Mouse (Mus musculus) left cerebral cortex, adult 18-20 months (tissue): ENCODE data around the gene March8. TPM values are rescaled to one million over a fixed set of nuclear protein-coding genes. Genes with fewer than 3 reads are reported as not detected.

Source experiments
- DNase-seq, 2 experiments: peaks; one replicate each; pipeline ENCODE4 v3.0.0; 2021 to 2022; ENCODE audit warnings: low spot score in 2 of 2, mixed read lengths in 1 of 2
- total RNA-seq, 2 experiments: library from RNA; stranded (reverse); gene quantifications; 2 replicates each; pipeline ENCODE4 v1.2.3; 2021

Gene March8
- total RNA-seq, 2 experiments from 2014 or later = 45.1 to 46.2 TPM

DNA sequence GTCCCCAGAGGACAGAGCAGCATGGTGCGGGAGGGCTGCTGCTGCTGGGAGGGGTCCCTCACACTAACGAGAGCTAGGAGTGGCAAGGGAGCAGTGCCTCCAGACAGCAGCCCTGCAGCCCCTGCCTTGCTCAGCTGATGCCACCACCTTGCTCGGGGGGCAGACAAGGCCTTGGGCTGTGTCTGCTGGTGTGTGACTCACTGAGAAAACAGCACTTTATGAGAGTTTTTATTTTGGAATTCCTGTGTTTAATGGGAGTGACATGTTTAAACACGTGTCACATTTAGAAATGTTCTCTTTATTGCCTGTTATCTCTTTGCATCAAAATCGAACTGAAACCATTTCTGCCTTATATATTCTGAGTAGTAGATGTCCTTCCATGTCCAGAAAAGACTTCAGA is 68.9 kb downstream of the March8 start:
- DNase-seq = no peak

DNA sequence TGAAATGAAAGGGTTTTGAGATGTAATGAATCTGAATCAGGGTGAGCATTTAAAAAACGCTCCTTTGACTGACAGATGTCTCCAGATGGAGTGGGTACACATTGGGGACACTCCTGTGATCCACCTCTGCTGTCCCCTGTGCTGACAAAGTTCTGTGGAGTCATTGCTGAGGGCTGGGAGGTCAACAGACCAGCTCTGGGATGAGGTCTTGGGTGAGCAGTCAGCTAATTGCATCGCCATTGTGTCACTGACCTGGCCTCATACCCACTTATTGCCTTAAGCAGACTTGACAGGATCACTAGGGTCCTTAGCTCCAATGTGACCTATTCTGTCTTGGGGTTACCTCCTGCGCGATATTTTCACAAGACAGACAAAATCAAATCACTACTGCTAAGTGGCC is 69.4 kb downstream of the March8 start:
- DNase-seq = no peak

DNA sequence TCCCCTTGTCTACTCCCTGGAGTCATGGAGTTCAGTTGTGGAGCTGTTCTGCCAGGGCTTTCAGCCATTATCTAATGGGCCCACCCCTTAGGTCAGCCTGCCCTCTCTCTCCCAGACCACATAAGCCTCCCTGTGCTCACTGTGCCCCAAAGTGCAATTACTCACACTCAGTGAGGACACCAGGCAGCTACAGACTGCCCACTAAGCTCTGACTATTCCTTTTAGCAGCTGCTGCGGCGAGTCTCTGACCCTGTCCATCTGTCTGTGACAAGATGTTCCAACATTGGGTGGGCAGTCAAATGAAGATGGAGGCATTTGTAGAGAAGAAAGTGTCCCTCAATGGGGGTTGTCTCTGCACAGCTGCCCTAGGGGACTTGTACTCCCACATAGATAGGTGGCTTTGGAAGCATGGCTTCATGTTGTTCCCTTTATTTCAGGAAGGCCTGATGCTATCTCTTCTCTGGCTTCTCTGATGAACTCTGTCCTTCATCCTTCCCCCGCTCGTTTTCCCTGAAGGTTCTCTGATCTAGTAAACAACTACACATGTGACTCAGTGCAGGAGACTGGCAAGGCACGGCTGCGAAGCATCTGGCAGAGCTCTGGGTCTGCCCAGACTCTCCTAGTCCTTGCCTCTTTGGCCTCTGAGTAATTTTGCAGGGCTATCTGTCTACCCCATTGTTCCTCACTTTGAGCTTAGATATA is 70.3 kb downstream of the March8 start:
- no peak for DNase-seq

DNA sequence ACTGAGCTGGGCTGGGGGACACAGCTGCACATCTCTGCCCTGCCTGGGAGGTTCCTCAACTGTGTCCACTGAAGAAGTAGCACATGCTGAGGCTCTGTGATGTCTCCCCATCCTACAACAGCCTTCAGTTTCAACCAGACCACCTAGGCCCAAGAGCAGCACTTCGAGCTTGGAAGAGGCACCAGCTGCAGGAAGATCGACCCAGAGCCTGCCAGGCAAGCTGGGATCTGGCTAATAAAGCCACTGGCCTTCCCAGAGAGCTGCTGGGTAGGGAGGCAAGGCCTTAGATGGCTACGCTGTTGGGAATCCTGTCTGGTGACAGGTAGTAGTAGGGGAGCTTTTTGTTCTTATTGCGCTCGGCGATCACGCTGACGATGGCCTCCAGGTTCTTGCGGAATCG is 72.6 kb downstream of the March8 start:
- no peak for DNase-seq

DNA sequence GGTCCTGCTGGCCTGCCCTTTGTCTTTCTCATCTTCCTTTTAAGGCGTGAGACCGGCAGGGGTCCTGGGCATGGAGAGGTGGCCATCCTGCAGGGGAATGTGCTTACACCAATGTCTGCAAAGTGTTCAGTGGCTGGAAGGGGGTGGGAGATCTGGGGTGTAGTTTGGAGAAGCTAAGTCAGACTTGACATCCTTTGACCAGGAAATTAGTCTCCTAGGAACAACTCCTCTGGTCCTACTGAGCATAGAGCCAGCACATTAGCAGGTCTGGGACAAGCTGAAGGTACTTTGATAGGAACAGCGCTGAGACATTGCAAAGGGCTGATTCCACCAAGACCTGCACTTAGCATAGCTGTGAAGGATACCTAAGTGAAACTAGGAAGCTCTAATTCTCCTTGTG is 73.9 kb downstream of the March8 start:
- DNase-seq = no peak

DNA sequence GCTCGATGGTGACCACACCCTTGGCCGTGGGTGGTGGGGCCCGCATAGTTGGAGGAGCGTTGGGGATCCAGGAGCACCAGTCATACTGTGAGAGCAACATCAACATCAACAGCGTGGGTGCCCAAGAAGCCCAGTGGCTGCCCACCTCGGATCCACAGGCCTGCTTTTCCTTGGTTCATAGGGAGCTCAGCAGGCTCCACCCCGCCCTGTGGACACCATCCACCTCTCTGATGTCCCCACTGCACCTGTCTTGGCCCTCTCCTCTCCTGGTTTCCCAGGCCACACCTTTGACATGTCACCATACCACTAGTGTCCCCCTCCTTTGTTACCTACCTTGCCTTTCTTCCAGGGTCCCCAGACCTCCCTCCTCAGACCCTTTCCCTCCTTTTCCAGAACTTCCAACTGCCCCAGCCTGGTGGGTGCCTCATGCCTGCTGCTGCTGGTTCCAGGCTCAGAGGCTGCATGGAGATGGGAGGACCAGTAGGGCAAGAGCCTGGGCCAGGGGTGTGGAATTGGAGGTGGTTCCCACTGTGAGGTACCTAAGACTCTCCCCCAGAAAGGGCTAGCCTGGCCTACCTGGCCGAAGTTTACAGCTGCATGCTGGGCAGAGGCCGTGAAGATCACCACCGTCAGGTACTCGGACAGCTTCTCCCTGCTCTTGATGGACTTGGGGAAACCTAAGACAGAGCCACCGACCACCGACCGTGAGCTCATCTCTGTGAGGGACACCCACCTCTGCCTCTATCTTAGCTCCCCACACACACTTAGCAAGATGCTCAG is 74.9 kb downstream of the March8 start:
- DNase-seq = no peak

DNA sequence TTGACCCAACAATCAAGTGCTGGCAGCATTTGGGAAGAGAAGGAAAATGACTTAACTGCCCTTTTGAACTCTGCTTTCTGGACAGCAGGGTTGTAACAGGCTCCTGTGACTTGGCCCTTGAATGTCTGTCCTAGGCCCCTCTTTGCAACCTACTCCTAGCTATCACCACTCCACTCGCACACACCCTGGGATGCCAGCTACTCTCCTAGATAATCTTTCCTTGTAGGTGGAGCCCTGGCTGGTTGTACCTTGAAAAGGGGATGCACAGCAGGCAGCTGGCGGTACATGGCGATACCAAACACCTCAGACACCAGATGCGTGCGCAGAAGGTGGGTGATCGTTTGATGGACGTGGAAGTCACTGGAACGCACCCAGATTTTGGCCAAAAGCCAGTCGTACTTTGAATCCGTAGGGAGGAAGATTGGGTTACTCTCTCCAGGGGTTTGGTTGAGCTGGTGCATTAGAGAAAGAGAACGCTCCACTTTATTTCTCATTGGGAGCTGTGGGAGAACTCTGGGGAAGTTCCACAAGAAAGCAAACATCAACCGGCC is 77.4 kb downstream of the March8 start:
- DNase-seq = no peak

DNA sequence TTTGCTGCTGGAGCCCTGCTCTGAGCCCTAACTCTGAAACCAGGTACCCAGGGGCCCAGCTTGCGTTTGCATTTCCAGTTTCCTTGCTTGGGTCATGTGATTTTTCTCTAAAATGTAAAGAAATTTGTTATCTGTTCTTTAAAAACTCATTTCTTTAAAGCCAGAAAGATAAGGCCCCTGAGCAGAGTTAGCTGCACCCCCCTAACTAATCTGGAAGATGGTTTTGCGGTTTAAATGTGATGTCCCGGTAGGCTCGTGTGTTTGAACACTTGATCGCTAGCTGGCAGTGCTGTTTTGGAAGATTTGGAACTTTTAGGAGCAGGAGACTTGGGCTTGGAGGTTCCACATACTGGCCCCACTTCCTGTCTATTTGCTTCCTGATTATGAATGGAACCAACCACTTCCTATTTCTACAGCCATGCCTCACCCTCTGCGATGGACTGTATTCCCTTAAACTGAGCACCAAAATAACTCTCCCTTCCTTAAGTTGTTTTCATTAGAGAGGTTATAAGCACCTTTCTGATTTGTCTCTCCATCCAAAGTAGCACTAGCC is 78.3 kb downstream of the March8 start:
- no peak for DNase-seq

DNA sequence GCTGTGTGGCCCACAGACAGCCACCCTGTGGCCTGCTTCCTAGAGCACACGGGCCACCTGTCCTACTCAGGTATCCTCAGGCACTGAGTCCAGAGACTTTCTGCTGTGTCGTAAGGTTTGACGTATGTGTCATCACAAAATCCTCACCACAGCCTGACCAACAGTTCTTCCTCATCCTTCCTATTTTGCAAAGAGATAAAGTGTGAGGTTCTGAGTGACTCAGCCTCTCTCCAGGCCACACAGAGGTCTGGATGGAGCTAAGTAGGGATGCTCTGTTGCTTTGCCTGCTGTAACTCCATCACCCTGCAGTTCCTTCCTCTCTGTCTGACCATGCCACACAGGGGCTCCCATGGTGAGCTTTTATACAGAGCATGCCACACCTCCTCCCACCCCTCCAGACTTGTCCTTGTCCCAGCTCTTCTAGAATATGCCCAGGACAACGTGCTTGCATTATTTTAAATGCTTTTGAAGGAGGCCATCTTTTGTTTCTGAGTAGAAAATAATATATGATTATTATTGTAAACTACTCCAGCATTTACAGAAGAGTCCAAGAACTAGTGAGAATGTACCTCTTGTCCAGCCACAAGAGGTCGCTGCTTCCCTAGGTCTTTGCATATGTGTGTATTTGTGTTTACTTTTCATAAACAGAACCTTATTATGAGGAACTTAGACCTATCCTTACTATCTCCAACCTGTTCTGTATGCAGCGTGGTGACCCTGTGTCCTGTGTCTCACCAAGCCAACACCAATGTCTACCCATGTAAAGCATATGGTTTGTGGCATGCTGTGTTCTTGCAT is 79.9 kb downstream of the March8 start:
- no peak for DNase-seq

DNA sequence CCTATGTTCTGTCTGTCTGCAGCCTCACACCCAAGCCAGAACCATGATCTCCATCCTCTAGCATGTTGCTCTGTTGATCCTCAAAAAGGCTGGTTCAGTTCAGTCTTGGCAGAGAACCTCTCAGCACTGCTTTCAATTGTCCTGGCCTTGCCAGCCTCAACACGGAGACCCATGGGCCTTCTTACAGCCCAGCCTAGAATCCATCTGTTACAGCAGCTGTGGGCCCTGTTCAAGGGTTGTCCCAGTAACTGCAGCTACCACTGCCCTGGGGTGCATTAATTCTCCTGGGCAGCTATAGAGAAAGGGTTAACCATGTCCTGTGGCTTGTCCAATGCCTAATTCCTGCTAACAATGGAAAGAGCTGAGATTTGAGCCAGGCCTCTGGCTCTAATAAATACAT is 80.7 kb downstream of the March8 start:
- no peak for DNase-seq

DNA sequence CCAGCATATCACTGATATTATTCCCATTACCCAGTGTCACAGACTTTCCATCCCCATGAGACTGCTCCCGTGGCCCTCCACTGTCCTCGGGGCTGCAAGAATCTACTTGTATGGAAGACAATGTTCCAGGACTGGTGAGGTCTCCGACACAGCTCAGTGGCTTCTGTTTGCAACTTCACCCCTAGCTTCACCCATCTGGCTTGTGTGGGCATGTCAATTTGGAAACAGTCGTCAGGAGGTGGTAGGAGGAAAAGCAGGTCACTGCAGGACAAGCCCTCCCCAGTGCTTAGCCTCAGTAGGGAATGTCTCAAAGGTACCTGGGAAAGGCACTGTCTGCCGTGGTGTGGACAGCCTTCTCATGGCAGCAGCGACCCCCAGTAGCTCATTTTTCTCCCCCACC is 81.9 kb downstream of the March8 start:
- DNase-seq = no peak

DNA sequence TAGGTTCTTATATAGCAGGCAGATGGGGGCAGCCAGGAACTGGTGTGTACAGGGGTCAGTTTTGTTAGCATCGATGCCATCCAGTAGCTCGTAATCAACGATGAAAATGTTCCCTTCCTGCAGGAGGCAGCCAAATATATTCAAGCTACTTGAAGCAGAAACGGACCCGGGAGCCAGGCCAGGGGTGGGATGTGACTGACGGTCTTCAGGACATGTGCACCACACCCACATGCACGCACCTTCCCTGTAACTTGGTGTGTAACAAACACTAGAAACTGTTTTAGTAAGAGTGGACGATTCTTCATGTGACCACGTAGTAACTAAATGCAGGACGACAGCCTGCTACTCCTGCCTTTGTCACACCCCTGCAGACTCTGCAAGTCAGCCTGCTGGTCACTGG is 82.4 kb downstream of the March8 start:
- DNase-seq = no peak

DNA sequence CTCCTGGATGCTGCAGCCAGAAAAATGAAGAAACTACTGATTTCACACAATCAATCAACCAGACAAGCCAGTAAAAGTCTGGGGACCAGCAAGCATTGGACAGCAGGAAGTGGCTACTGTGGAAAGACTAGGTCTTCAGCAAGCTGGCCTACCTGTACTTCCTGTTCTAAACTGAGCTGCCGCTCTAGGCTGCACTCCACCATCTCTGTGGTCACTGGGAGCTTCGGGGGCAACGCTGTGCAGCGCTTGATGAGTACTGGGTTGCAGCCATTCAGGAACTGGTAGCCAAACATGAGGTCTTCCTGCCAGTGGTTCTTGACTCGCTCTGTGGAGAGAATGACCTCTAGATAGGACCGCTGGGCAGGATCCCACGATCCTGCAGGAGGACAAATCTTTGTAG is 85.2 kb downstream of the March8 start:
- DNase-seq = no peak

DNA sequence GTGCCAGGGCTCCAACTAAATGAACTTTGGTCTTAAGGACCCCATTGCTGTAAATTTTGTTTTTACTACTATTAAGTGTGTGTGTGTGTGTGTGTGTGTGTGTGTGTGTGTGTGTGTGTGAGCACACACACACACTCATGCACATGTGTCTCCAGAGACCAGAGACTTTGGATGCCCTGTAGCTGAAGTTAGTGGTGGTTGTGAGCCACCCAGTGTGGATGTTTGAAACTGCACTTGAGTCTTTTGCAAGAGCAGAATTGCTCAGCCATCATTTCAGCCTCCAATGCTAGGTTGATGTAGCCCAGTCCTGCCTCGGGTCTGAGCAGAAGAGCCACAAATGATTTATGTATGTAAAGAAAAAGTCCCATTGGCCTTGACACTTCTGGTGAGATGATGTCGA is 85.8 kb downstream of the March8 start:
- DNase-seq = peak; percentile 45 to 51

DNA sequence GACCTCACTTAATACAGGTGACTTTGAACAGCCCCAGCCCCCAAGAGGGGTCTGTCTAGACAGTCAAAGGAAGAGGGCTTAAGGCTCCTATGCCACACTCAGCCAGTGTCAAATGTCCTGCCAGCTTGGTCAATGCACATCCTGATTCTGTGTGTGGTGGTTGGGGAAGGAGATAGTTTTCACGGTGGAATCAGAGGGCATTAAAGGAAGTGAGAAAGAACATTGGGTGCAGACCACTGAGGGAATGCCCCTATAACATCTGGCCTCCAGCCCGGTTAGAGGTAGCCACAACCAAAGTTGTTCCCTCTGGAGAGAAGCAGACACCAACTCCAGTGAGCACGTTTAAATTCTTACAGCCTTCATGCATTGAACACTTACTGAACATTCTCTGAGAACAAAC is 89.7 kb downstream of the March8 start:
- DNase-seq = no peak

DNA sequence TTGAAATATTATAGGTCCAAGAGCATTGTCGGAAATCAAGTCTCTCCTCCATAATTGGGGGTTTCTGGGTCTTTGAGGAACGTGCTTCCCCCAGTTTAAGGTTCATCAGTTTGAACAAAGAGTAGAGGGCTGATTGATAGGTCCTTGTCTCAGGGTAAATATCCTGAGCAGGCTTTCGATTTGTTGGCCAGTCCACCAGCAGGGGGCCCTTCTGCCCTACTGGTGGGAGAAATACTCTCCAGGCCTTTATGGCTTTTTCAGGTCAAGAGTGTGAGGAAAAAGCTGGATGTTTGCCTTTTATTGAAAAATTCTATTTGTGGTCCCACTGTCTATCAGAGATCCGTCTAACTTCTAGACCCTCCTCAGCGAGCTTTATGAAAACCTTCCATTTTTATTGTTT is 90.5 kb downstream of the March8 start:
- no peak for DNase-seq

DNA sequence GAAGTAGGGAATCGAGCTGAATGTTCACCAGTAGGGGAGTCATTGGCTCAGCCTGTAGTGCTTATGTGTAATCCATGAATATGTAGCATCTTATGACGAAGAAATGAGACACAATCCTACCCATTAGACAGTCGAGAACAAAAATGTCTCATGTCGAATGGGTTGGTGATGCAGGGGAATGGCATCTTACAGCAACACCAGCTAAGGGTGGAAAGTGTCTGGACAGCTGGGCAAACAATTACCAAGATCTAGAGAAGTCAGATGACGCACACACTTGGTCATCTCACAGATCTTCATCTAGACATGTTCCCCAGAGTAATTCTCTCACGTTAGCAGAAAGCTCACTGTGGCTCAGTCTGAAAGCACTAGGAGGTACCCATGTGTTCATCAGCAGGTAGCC is 101.0 kb downstream of the March8 start:
- no peak for DNase-seq

DNA sequence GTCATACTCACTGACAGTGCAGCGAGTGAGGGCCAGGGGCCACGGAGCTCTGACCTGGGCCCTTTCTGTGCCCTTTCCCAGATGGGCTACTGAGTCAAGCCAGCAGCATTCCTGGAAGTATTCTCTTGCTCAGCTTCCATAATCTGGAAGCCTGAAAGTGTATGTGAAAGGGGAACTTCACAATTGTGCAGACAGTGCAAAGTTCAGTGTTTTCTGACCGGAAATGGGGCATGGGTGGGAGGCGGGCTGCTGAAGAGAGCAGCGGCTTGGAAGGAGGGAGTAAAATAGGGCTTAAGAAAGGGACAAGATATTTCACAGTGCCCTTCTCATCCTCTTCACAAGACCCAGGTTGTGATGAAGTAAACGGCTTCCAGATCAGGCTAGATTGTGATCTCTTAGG is 101.7 kb downstream of the March8 start:
- DNase-seq = no peak

DNA sequence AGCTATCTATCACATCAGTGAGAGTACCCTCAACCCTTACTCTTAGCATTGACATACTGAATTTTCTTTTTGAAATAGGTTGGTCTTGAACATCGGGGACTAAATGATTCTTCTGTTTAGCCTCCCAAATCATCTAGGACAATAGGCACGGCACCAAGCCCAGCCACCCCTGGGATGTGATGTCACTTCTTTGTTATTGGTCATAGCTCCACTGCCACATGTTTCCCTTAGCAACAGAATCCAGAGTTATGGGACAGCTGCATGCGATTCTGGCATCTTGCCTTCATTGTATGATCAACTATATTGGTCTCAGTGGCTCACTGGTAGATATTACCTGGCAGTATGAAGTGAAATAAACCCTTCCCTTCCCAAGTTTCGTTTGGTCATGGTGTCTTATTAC is 102.6 kb downstream of the March8 start:
- no peak for DNase-seq

DNA sequence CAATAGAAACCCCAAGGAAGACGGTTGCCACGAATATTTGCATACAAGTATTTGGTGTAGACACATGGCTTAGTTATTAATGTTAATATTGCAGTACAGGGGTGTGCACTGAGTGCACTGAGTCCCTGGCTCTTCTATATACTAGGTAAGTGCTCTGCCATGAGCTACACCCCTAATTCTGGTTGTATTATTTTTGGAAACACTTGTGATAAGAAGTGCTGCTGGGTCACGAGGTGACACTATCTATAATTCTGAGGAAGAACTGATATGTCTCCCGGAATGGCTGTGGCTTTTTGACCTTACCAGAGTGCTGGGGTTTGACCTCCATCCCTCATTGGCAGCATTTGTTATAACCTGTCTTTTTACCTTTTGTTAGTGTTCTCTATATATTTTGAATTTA is 103.0 kb downstream of the March8 start:
- no peak for DNase-seq

DNA sequence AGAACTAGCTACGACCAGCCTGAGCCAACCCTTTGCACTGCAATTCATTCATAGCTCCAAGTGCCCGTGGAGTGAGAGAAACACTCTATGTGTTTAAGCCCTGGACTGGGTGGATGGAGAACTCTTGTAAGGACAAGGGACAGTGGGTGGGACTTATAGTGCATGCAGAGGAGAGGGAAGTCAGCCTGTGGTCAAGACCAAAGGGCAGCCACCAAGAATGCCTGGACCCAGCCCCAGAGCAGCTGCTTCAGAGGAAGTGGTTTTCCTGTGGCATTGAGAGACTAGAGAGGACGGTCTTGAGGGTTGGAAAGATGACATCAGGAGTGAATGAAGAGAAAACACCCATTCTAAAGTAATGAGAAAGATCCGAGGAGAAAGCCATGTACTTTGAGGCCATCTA is 118.0 kb downstream of the March8 start:
- no peak for DNase-seq

DNA sequence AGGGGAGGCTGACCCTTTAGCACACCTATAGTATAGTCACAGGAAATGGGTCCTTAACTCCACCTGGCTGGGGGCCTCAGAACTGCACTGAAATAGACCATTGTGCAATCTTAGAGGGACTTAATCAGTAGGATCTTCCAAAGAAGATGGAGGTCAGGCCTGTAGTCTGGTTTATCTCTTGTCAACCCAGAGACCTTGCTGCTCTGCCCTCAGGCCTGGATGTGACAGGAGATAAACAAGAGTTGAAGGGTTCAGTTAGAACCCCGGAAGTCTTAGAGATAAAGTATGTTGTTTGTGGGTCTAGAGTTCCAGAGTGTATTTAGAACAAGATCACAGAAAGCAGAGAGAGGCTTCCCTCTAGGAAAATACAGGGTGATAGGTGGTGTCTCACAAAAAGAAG is 118.7 kb downstream of the March8 start:
- no peak for DNase-seq
